Mouse (Mus musculus) embryonic facial prominence, embryonic 10.5 days (tissue): Measurements from ENCODE around the gene Cep104. TPM values are rescaled to one million over a fixed set of nuclear protein-coding genes. Genes with fewer than 3 reads are reported as not detected.

Experiments
- DNase-seq: peaks from one replicate; pipeline ENCODE4 v3.0.0-alpha.2; 2017; ENCODE audit warnings: low spot score
- H3K27ac ChIP-seq: fragments of 300-500 bp; sonication (generic); replicated peaks from 2 replicates; pipeline ENCODE4 v1.5.1; 2016; ENCODE audit warnings: mild to moderate bottlenecking
- H3K27me3 ChIP-seq: fragments of 300-500 bp; sonication (generic); replicated peaks from 2 replicates; pipeline ENCODE4 v1.6.1; 2016; ENCODE audit warnings: low read depth, mild to moderate bottlenecking; ENCODE audit not compliant: poor library complexity, severe bottlenecking
- H3K36me3 ChIP-seq: fragments of 300-500 bp; sonication (generic); replicated peaks from 2 replicates; pipeline ENCODE4 v1.6.1; 2016; ENCODE audit warnings: mild to moderate bottlenecking, moderate library complexity
- H3K4me1 ChIP-seq: fragments of 300-500 bp; sonication (generic); 2 replicates; pipeline ENCODE4 v1.6.1; 2016
- H3K4me3 ChIP-seq: fragments of 300-500 bp; sonication (generic); 2 replicates; pipeline ENCODE4 v1.5.1; 2016; ENCODE audit warnings: mild to moderate bottlenecking, moderate library complexity
- H3K9me3 ChIP-seq: fragments of 300-500 bp; sonication (generic); 2 replicates; pipeline ENCODE4 v1.6.1; 2016; ENCODE audit warnings: mild to moderate bottlenecking
- WGBS: fragments of 180-500 bp; shearing (Covaris S2); methylation state at CpG from one replicate; pipeline ENCODE4 v1.1.7; 2016; 5-methylcytosine and 5-hydroxymethylcytosine counted together
- polyA plus RNA-seq: library from polyadenylated mRNA; unstranded; fragments of >200 nt; fragmentation: Nextera tagmentation; extraction: Ambion mirVana; gene quantifications from 2 replicates; pipeline ENCODE4 v1.2.1, GENCODE M21; 2016

The Cep104 gene
- polyA plus RNA-seq, 1 experiment from 2014 or later = 20.5 TPM

DNA sequence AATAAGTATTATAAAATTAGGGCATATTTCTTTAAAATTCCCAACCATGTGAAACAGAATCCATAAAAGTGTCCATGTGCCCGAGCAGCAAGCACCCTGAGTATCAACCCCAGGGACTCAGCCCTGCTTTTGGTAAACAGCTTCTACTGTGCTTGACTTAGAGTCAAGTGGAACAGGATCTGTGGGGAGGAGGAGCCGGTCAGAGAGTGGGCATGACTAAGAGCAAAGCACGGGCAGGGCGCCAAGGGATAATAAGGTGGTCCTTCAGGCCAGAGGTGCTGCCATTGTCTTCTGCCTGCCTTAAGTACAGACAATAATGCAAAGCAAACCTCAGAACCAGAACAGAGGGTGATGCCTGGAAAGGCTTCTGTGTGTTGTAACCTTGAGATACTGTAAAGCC, 32.8 kb downstream of the Cep104 start:
- WGBS = 82% methylated on average over 4 of the region's 4 CpGs
- peaks cover 46% of the 10 kb centered on the region for H3K36me3 ChIP-seq
- DNase-seq = no peak
- H3K4me1 ChIP-seq = peaks cover 14% of the 10 kb centered on the region
- H3K27me3 ChIP-seq = no peaks in the 10 kb centered on the region
- H3K27ac ChIP-seq = no peak overlapping the region
- H3K4me3 ChIP-seq = no peak overlapping the region
- no peaks in the 10 kb centered on the region for H3K9me3 ChIP-seq

DNA sequence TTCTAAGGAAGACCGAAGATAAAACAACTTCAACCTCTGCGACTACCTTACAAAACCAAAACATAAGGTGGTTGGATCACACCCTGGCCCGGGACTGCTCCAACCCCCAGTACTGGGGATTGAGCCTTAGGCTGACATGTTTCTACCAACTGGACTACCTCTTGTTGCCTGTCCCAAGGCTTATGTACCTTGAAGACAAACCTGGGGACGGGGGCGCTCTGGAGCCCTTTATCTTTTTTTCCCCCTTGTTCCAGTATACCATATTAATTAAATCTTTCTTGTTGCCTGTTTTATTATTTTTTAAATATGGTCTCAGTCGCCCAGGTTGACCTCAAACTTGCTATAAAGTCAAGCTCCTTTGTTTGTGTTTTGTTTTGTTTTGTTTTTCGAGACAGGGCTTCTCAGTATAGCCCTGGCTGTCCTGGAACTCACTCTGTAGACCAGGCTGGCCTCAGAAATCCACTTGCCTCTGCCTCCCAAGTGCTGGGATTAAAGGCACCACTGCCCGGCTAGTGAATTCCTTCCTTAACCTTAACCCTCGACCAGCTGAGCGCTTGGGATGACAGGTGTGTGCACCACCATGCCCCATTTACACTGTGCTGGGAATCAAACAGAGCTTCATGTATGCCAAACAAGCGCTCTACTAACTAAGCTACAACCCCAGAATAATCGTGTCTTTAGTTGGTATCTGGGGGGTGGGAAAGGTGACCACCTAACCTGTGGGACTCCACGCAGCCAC, 36.1 kb downstream of the Cep104 start:
- H3K4me3 ChIP-seq = peak overlapping the region; percentile 92
- DNase-seq = no peak
- H3K36me3 ChIP-seq = peaks cover 41% of the 10 kb centered on the region
- H3K27ac ChIP-seq = peak overlapping the region; percentile 93
- 31% methylated on average over 13 of the region's 13 CpGs for WGBS
- no peaks in the 10 kb centered on the region for H3K9me3 ChIP-seq
- peaks cover 29% of the 10 kb centered on the region for H3K4me1 ChIP-seq
- no peaks in the 10 kb centered on the region for H3K27me3 ChIP-seq

DNA sequence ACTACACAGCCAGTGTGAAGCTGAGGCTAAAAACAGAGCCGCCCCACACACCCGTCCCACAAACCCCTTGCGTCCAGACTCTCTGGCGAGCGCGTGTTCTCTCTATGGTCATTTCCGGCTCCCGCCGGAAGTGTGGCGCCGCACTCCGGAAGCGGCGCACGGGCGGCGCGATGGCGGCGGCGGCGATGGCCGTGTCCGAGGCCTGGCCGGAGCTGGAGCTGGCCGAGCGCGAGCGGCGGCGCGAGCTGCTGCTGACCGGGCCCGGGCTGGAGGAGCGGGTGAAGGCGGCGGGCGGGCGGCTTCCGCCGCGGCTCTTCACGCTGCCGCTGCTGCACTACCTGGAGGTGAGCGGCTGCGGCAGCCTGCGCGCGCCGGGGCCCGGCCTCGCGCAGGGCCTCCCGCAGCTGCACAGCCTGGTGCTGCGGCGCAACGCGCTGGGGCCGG, 36.7 kb downstream of the Cep104 start, which contains the start of gene Lrrc47:
Gene Lrrc47 (plus strand): TSS at position 86 of the 444 bp plus-strand sequence.
- Histone ChIP-seq H3K4me3 (peak within 1 kb of the TSS; percentile 92), H3K27ac (peak within 1 kb of the TSS; percentile 93), H3K9me3 (no peaks in the 10 kb centered on the region), H3K4me1 (peaks cover 29% of the 10 kb centered on the region), H3K27me3 (no peaks in the 10 kb centered on the region), H3K36me3 (peaks cover 41% of the 10 kb centered on the region)
- under 1% methylated on average over 59 of the region's 59 CpGs for WGBS
- peak; percentile 89 for DNase-seq

DNA sequence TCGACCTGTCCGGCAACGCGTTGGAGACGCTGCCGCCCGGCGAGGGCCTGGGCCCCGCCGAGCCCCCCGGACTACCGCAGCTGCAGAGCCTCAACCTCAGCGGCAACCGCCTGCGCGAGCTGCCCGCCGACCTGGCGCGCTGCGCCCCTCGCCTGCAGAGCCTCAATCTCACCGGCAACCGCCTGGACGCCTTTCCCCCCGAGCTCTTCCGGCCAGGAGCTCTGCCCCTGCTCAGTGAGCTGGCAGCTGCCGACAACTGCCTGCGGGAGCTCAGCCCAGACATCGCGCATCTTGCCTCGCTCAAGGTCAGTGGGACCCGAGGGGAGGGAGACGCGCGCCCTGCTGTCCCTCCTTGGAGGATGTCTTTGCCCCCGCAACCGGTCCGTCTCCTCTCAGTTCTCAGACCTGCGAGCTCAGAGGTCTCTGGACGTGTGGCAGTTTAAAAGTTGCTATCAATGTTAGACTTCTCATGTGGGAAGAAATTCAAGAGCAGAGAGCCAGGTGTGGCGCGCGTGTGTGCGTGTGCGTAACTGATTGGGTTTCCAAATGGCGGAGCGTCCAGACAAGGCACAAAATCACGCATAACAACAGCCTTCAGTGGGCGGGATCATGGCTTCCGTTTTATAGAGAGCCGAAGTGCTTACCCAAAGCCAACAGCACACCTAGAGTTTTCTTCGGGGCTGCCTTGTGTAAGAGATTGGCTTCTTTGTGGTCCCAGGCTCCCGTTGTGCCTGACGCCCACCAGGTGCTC, 37.3 kb downstream of the Cep104 start:
- Histone ChIP-seq H3K27me3 (no peaks in the 10 kb centered on the region), H3K4me1 (peaks cover 29% of the 10 kb centered on the region), H3K27ac (peak overlapping the region; percentile 93), H3K9me3 (no peaks in the 10 kb centered on the region), H3K36me3 (peaks cover 41% of the 10 kb centered on the region), H3K4me3 (peak overlapping the region; percentile 92)
- 3% methylated on average over 55 of the region's 55 CpGs for WGBS
- no peak for DNase-seq

DNA sequence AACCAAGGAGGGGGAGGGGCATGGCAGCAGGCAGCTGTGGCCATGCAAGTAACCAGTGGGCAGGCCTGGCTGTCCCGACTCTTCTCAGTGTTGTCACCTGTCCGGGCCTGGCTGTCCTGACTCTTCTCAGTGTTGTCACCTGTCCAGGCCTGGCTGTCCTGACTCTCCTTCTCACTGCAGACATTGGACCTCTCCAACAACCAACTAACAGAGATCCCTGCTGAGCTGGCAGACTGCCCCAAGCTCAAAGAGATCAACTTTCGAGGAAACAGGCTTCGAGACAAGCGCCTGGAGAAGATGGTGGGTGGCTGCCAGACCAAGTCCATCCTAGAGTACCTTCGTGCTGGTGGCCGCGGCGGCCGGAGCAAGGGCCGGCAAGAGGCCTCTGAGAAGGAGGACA, 40.5 kb downstream of the Cep104 start:
- Histone ChIP-seq H3K27me3 (no peaks in the 10 kb centered on the region), H3K4me1 (peaks cover 29% of the 10 kb centered on the region), H3K36me3 (peaks cover 73% of the 10 kb centered on the region), H3K27ac (no peak overlapping the region), H3K9me3 (no peaks in the 10 kb centered on the region), H3K4me3 (no peak overlapping the region)
- 96% methylated on average over 11 of the region's 11 CpGs for WGBS
- DNase-seq = no peak

DNA sequence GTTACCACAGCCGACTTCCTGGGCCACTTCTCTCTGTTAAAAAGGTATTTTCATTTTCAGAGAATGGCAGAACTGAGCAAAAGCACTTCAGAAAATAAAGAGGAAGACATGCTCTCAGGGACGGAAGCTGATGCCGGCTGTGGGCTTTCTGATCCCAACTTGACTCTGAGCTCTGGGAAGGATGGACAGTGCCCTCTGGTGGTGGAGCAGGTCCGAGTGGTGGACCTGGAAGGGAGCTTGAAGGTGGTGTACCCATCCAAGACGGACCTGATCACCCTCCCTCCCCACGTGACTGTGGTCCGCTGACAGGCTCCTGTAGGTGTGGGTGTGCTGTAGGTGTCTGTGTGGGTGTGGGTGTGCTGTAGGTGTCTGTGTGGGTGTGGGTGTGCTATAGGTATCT, 44.6 kb downstream of the Cep104 start:
- WGBS = 76% methylated on average over 7 of the region's 7 CpGs
- peaks cover 84% of the 10 kb centered on the region for H3K36me3 ChIP-seq
- peaks cover 15% of the 10 kb centered on the region for H3K27me3 ChIP-seq
- H3K4me3 ChIP-seq = no peak overlapping the region
- H3K27ac ChIP-seq = no peak overlapping the region
- H3K4me1 ChIP-seq = peaks cover 18% of the 10 kb centered on the region
- H3K9me3 ChIP-seq = no peaks in the 10 kb centered on the region
- DNase-seq = peak; percentile 39

DNA sequence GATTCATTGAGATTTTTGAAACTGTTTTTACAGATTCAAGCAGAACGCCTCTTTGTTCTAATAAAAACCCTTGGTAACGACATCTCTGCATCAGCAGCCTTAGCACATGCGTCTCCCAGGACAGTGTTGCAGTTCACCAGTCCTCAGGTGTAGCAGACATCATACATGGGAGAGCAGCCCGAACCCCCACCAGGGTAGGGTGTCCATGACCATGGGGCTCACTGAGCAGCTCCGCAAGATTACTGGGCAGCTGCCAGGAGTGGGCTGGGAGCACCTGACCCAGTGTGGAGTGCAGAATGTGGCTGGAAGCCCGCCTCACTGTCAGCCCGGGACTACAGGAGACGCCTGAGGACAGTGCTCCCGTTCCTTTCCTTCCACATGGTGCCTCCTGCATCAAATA, 46.4 kb downstream of the Cep104 start:
- Histone ChIP-seq H3K4me3 (no peak overlapping the region), H3K4me1 (peaks cover 35% of the 10 kb centered on the region), H3K27me3 (peaks cover 34% of the 10 kb centered on the region), H3K9me3 (no peaks in the 10 kb centered on the region), H3K27ac (no peak overlapping the region), H3K36me3 (peaks cover 65% of the 10 kb centered on the region)
- 91% methylated on average over 9 of the region's 9 CpGs for WGBS
- no peak for DNase-seq

DNA sequence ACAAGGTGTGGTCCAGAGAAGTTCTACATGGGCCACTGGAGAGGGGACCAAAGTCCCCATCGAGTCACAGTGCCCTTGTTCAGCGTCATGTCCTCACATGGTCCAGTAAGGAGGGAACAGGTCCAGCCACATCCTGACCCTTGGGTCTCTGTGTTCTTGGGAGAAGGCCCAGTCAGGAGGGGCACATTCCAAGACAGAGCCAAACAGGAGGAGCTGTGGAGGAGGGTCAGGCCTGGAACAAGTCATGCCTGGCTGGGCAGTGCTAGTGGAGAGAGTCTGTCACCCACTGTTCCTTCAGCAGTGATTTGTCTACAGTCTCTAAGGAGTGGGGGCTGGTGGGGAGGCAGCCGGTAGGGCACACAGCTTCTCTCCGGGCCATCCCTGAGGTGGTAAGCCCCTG, 47.4 kb downstream of the Cep104 start:
- Histone ChIP-seq H3K27ac (no peak overlapping the region), H3K27me3 (peaks cover 43% of the 10 kb centered on the region), H3K4me3 (no peak overlapping the region), H3K4me1 (peaks cover 38% of the 10 kb centered on the region), H3K36me3 (peaks cover 55% of the 10 kb centered on the region), H3K9me3 (no peaks in the 10 kb centered on the region)
- 76% methylated on average over 4 of the region's 4 CpGs for WGBS
- DNase-seq = no peak

DNA sequence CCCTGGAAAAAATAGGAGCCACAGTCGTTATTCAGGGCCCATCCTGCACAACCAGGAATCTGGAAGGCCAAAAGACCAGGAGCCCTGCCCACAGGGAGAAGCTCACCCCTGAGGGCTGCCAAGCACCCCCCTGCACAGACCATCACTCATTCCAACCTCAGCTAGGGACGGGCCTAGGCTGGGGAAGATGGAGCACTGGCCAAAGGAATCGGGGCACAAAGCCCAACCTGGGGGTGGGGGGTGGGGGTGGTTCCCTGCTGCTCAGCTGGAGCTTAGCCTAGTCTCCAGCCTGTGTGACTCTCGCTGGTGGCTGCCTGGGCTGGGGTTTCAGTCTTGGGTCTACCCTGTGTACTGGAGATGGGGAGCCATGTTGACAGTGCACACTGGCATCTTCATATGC, 47.9 kb downstream of the Cep104 start:
- H3K36me3 ChIP-seq = peaks cover 51% of the 10 kb centered on the region
- no peak overlapping the region for H3K27ac ChIP-seq
- DNase-seq = no peak
- H3K4me3 ChIP-seq = no peak overlapping the region
- H3K4me1 ChIP-seq = peaks cover 38% of the 10 kb centered on the region
- H3K27me3 ChIP-seq = peaks cover 47% of the 10 kb centered on the region
- H3K9me3 ChIP-seq = no peaks in the 10 kb centered on the region
- WGBS = 36% methylated on average over 4 of the region's 4 CpGs

DNA sequence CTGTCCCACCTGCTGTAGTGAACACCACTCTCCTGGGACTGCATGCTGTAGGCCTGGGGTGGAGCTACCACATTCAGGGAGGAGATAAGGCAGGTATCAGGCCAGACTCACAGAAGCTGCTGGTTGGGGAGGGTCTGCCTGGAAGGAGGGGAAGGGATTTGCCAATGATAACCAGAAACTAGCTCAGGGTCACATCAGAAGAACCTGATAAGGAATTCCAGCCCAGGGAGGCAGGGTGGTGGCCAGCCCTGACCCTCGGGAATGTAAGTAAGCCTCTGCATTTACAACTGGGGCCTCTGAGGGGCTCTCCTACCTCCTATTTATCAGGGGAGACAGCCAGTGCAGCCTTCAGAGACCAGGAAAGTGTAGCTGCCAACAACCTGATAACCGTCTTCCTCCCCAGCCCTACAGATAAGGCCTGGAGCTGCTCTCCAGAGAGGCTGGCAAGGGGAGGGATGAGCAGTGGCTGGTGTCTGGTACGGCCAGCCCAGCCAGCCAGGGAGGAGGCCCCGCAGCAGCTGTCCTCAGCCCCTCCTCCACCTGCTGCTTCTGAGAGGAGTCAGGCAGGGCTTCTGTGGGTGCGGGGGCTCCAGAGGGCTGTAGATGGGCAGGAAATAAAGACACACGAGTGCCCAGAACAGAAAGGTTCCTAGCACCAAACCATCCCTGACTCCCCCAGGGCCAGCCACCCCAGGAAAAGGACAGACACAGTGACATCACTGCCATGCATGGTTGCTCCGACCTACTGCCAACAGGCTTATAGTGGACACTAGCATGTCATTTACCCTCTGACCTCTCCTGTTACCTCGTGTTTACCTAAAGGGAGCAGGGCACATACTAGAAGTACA, 49.0 kb downstream of the Cep104 start:
- no peak for DNase-seq
- WGBS = 28% methylated on average over 8 of the region's 8 CpGs

DNA sequence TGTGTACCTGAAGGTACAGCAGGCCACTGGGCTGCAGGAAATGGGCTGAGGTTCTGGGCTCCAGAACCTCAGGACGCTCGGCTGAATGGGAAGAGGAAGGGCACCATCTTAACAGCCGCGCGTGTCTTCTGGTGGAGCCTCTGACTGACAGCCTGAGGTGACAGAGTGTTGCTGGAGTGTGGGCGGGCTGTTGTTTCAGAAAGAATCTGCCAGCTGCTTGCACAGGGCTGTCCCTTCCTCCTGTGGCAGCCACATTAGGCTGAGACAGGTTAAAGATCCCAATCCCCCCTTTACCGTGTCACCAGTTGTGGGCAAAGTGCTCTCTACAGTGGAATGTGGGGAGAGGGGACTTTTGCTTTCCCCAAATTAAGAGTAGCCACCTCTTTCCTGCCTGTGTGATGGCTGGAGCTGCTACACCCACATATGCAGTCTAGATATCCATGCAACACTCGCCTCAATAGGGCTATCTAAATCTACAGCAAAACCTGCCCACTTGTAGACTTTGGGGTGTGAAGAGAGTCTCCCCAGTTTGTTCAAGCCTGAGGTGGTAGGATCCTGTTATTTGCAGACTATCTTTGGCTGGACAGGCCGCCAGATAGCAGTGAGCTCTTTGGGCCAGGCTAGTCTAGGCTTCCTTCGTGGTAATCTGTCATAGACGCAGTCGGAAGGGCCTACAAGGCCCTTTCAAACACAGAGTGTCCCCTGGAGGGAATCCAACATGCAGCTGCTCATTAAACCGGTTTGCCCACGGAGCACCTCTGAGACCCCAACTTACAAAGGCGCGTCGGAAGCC, 49.9 kb downstream of the Cep104 start:
- H3K4me3 ChIP-seq = peak overlapping the region; percentile 56
- H3K9me3 ChIP-seq = no peaks in the 10 kb centered on the region
- DNase-seq = no peak
- WGBS = 33% methylated on average over 17 of the region's 17 CpGs
- peaks cover 47% of the 10 kb centered on the region for H3K27me3 ChIP-seq
- H3K4me1 ChIP-seq = peaks cover 38% of the 10 kb centered on the region
- H3K36me3 ChIP-seq = peaks cover 30% of the 10 kb centered on the region
- peak overlapping the region; percentile 31; the same call in 1 of the 2 replicates for H3K27ac ChIP-seq

More for the DNA sequence above, 49.0 kb downstream of the Cep104 start:
- H3K36me3 ChIP-seq = peaks cover 40% of the 10 kb centered on the region
- peaks cover 38% of the 10 kb centered on the region for H3K4me1 ChIP-seq
- H3K9me3 ChIP-seq = no peaks in the 10 kb centered on the region
- 0 out of 2 replicates have a peak overlapping the region, but pooled peaks have one; percentile 7 for H3K27ac ChIP-seq
- H3K4me3 ChIP-seq = no peak overlapping the region
- H3K27me3 ChIP-seq = peaks cover 47% of the 10 kb centered on the region
